Mouse (Mus musculus) yolk sac, embryonic 10.5 days (tissue): ENCODE results near the gene Elmo1.

Experiments
- DNase-seq: peaks from one replicate; pipeline ENCODE4 v3.0.0-alpha.2; 2017; ENCODE audit warnings: low spot score

Gene Elmo1

GRCm38 (mm10) chr13:20090133-20090710 lies at the start of gene Elmo1:
TSS of gene Elmo1 (plus strand) at chr13:20090596.
- DNase-seq: peak; percentile 80

GRCm38 (mm10) chr13:20041169-20041830 lies 49.1 kb upstream of the Elmo1 start:
- DNase-seq: no peak

GRCm38 (mm10) chr13:20042856-20043255 lies 47.5 kb upstream of the Elmo1 start:
- no peak for DNase-seq

GRCm38 (mm10) chr13:20045350-20045749 lies 45.0 kb upstream of the Elmo1 start:
- no peak for DNase-seq

GRCm38 (mm10) chr13:20045836-20046235 lies 44.6 kb upstream of the Elmo1 start:
- no peak for DNase-seq

GRCm38 (mm10) chr13:20046406-20046805 lies 44.0 kb upstream of the Elmo1 start:
- no peak for DNase-seq

- no peak for DNase-seq
Measured at GRCm38 (mm10) chr13:20047926-20048836, 42.2 kb upstream of the Elmo1 start.

GRCm38 (mm10) chr13:20048837-20049160 lies 41.6 kb upstream of the Elmo1 start:
- DNase-seq: no peak

GRCm38 (mm10) chr13:20049654-20050053 lies 40.7 kb upstream of the Elmo1 start:
- DNase-seq: no peak

GRCm38 (mm10) chr13:20050149-20050548 lies 40.2 kb upstream of the Elmo1 start:
- no peak for DNase-seq

GRCm38 (mm10) chr13:20057926-20058325 lies 32.5 kb upstream of the Elmo1 start:
- no peak for DNase-seq

GRCm38 (mm10) chr13:20061031-20061430 lies 29.4 kb upstream of the Elmo1 start:
- no peak for DNase-seq

GRCm38 (mm10) chr13:20063331-20063730 lies 27.1 kb upstream of the Elmo1 start:
- no peak for DNase-seq

GRCm38 (mm10) chr13:20072043-20072442 lies 18.4 kb upstream of the Elmo1 start:
- no peak for DNase-seq

GRCm38 (mm10) chr13:20072994-20073393 lies 17.4 kb upstream of the Elmo1 start:
- DNase-seq: no peak

- no peak for DNase-seq
Measured at GRCm38 (mm10) chr13:20076521-20076920, 13.9 kb upstream of the Elmo1 start.

- no peak for DNase-seq
Measured at GRCm38 (mm10) chr13:20077237-20077636, 13.2 kb upstream of the Elmo1 start.

GRCm38 (mm10) chr13:20090711-20091603 lies 561 bp downstream of the Elmo1 start:
- peak; percentile 77 for DNase-seq

GRCm38 (mm10) chr13:20091604-20091926 lies 1.2 kb downstream of the Elmo1 start:
- DNase-seq: no peak

GRCm38 (mm10) chr13:20092301-20092700 lies 1.9 kb downstream of the Elmo1 start:
- no peak for DNase-seq

- no peak for DNase-seq
Measured at GRCm38 (mm10) chr13:20093307-20094045, 3.1 kb downstream of the Elmo1 start.
